Mouse (Mus musculus) cerebellum, adult 2 months (tissue): ENCODE measurements around the gene Hdac1.

Source experiments
- CTCF ChIP-seq: fragments of 200-500 bp; IDR thresholded peaks from 2 replicates; pipeline ENCODE4 v1.5.1; 2011; ENCODE audit warnings: low read depth, mild to moderate bottlenecking, control low read depth, low read length, moderate library complexity, borderline replicate concordance; ENCODE audit not compliant: insufficient read depth
- POLR2A ChIP-seq: fragments of 200-500 bp; IDR thresholded peaks from 2 replicates; pipeline ENCODE4 v1.6.1; 2011; ENCODE audit warnings: low read length, control low read depth, borderline replicate concordance; ENCODE audit not compliant: insufficient read depth

DNA sequence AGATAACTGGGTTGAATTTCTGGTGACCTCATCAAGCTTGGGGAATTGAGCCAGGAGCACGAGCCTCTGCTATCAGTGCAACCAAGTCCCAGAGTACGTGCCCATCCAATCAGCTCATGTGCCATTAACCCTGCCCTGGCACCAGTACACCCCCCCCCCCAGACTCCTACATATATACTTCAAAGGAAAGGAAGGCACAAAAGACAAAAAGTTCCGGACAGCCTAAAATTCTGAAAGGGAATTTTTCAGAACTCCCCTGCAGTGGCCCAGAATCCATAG is 34.3 kb downstream of the Hdac1 start:
- no peak for TF ChIP-seq CTCF
- TF ChIP-seq POLR2A = no peak
